Mouse (Mus musculus) heart, postnatal 10 days (tissue): Measurements from ENCODE around the gene Olfr971. TPM values are rescaled to one million over a fixed set of nuclear protein-coding genes. Genes with fewer than 3 reads are reported as not detected.
"Not testable (repeated sequence)": the region's sequence is repeated elsewhere in the genome, so short reads cannot be mapped to it uniquely, and the experiment has no call there.

ENCODE experiments used
- DNase-seq, 2 experiments: peaks; one replicate each; pipeline ENCODE4 v3.0.0; 2021
- intact Hi-C: fragments of 180-260 bp; cut with DNase I; formaldehyde crosslinking; loops from one replicate; pipeline ENCODE4 v1.15.1; 2025
- total RNA-seq, 2 experiments: library from RNA; stranded (reverse); gene quantifications; 2 replicates each; pipeline ENCODE4 v1.2.3; 2021

Gene Olfr971
- not detected for total RNA-seq

DNA sequence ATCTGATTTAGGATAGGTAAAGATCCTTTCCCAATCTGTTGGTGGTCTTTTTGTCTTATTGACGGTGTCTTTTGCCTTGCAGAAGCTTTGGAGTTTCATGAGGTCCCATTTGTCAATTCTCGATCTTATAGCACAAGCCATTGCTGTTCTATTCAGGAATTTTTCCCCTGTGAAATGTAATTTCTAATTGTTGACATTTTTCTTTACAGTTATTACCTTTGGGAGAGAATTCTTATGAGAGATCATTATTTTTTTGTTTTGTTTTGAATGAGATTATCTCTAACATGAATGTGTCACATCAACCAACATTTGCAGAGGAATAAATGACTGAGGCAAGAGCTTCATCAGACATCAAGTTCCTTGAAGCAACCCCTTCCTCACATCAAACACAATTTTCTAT is at the start of gene Olfr971:
TSS of gene Olfr971 (plus strand) at position 301 of the 400 bp plus-strand sequence.
- intact Hi-C loops, DNase-seq: not testable (repeated sequence)

- no peak for DNase-seq
- intact Hi-C loops, result no loop called here
Measured at GRCm38 (mm10) chr9:39790558-39790957, 46.1 kb upstream of the Olfr971 start, which contains the start of gene Olfr969. Olfr969 (plus strand) TSS chr9:39790945.

- intact Hi-C loops, result no loop called here
Measured at GRCm38 (mm10) chr9:39808560-39808959, 28.1 kb upstream of the Olfr971 start, which contains the start of gene Olfr970. Olfr970 (plus strand) TSS chr9:39808860.

DNA sequence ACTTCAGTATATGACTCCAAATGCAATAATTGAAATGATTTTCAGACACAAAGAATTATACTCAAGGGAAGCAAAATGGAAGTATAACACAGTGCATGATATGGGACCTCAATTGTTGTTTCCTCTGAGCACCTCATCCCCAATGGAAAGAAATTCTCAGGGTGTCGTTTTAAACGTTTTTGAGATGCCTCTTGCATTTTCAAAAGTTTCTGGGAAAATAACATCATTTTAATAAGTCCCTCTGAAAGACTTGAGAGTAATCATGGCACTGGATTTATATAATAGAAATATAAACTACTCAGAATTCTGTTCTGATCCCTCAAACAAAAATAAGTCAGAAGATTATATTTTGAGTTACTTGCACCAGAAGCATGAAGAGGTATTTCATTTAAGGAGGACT is 29.4 kb downstream of the Olfr971 start, which contains the start of gene Olfr972:
TSS of gene Olfr972 (plus strand) at position 301 of the 400 bp plus-strand sequence.
- intact Hi-C loops, result no loop called here
- no peak for DNase-seq

More at GRCm38 (mm10) chr9:39808560-39808959, 28.1 kb upstream of the Olfr971 start, which contains the start of gene Olfr970:
- DNase-seq, result no peak

- intact Hi-C loops, DNase-seq: not testable (repeated sequence)
Measured at GRCm38 (mm10) chr9:39871986-39872385, 35.3 kb downstream of the Olfr971 start.

DNA sequence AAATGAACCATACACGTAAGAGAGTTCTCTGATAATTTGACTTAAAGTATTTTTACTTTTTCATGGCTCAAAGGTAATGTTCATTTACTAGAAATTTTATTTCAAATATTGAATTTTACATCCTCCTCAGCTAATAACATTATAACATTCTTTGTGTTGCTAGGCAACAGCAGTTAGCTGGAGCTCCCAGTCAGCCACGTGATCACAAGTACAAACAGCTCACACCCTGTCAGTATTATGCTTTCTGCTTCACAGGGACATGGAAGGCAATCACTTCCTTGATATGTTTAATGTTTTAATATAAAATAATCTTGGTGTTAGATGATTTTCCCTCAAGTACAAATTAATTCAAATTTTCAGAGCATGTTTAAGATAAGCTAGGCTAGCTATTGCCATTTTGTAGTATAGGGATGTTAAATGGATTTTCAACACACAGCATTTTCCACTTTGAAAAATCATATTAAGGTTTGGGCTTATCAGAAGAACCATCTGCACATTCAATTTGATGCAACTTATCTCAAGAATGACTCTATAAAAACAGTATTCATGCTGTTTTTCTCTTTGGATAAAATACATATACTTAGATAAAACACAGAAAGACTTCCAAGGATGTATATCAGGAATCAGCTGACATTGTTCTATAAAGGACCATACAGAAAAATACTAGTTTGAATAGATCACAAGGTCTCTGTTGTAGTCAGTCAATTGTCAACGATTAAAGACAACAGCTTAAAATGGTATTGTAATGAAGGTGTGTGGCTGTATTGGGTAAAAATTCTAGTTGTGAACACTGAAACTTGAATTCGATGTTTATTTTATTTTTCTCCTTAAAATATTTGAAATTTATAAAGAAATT is 41.1 kb downstream of the Olfr971 start:
- intact Hi-C loops, DNase-seq: not testable (repeated sequence)

Other genes starting within 250 kb of the Olfr971 start
- gene AW551984, start 232.5 kb upstream of the Olfr971 start, total RNA-seq, result 1 to 10 TPM; 2.3 to 3.8 TPM
- not detected for gene Olfr148, start 226.2 kb upstream of the Olfr971 start, total RNA-seq
- not detected for gene Olfr960, start 215.5 kb upstream of the Olfr971 start, total RNA-seq
- not detected for gene Olfr961, start 191.8 kb upstream of the Olfr971 start, total RNA-seq
- gene Olfr963, start 169.7 kb upstream of the Olfr971 start, total RNA-seq, result not detected
- gene Olfr149, start 129.8 kb upstream of the Olfr971 start, total RNA-seq, result not detected
- gene Olfr965, start 125.5 kb upstream of the Olfr971 start, total RNA-seq, result not detected
- gene Olfr150, start 105.9 kb upstream of the Olfr971 start, total RNA-seq, result not detected
- not detected for gene Olfr967, start 90.6 kb upstream of the Olfr971 start, total RNA-seq
- not detected for gene Olfr968, start 53.6 kb upstream of the Olfr971 start, total RNA-seq
- gene Olfr969, start 45.9 kb upstream of the Olfr971 start, total RNA-seq, result not detected
- gene Olfr970, start 28.0 kb upstream of the Olfr971 start, total RNA-seq, result not detected
- gene Olfr972, start 29.5 kb downstream of the Olfr971 start, total RNA-seq, result not detected
- gene Olfr229, start 70.5 kb downstream of the Olfr971 start, total RNA-seq, result not detected
- not detected for gene Olfr974, start 100.6 kb downstream of the Olfr971 start, total RNA-seq
- gene Olfr975, start 115.2 kb downstream of the Olfr971 start, total RNA-seq, result not detected
- gene Olfr976, start 124.3 kb downstream of the Olfr971 start, total RNA-seq, result not detected
- not detected for gene Olfr978, start 155.2 kb downstream of the Olfr971 start, total RNA-seq
- not detected for gene Olfr979, start 166.6 kb downstream of the Olfr971 start, total RNA-seq
- gene Olfr980, start 172.7 kb downstream of the Olfr971 start, total RNA-seq, result not detected
- gene Olfr981, start 184.6 kb downstream of the Olfr971 start, total RNA-seq, result not detected
- gene Olfr982, start 237.0 kb downstream of the Olfr971 start, total RNA-seq, result not detected